Mouse (Mus musculus) cerebellum, adult 2 months (tissue): ENCODE results near the gene Trim14. TPM values are rescaled to one million over a fixed set of nuclear protein-coding genes. Genes with fewer than 3 reads are reported as not detected.

Experiments
- DNase-seq, 2 experiments: peaks; one replicate each; pipeline ENCODE4 v3.0.0; 2021
- H3K27ac ChIP-seq: fragments of 200-500 bp; 2 replicates; pipeline ENCODE4 v1.5.1; 2012; ENCODE audit warnings: low read length, control low read depth, inconsistent platforms; ENCODE audit not compliant: insufficient read depth
- H3K27me3 ChIP-seq: fragments of 200-500 bp; 2 replicates; pipeline ENCODE4 v1.6.1; 2012; ENCODE audit warnings: inconsistent platforms, mild to moderate bottlenecking, low read length, moderate library complexity; ENCODE audit not compliant: control insufficient read depth, insufficient read depth
- H3K4me1 ChIP-seq: fragments of 200-500 bp; 2 replicates; pipeline ENCODE4 v1.6.1; 2011; ENCODE audit warnings: low read length; ENCODE audit not compliant: control insufficient read depth, insufficient read depth
- H3K4me3 ChIP-seq: fragments of 200-500 bp; replicated peaks from 2 replicates; pipeline ENCODE3; 2011; ENCODE audit warnings: mild to moderate bottlenecking, low read depth, low read length, control low read depth; ENCODE audit not compliant: insufficient read depth
- CTCF ChIP-seq: fragments of 200-500 bp; IDR thresholded peaks from 2 replicates; pipeline ENCODE4 v1.5.1; 2011; ENCODE audit warnings: low read depth, mild to moderate bottlenecking, control low read depth, low read length, moderate library complexity, borderline replicate concordance; ENCODE audit not compliant: insufficient read depth
- POLR2A ChIP-seq: fragments of 200-500 bp; IDR thresholded peaks from 2 replicates; pipeline ENCODE4 v1.6.1; 2011; ENCODE audit warnings: low read length, control low read depth, borderline replicate concordance; ENCODE audit not compliant: insufficient read depth
- WGBS: fragments of 180-500 bp; shearing (Covaris S2); methylation state at CpG from one replicate; pipeline ENCODE4 v1.1.7; 2018; 5-methylcytosine and 5-hydroxymethylcytosine counted together
- polyA plus RNA-seq: library from polyadenylated mRNA; depleted of rRNA; stranded (reverse); fragments of >200 nt; gene quantifications from 2 replicates; pipeline ENCODE4 v1.2.3, GENCODE M21; 2012; rRNA removed

Trim14 gene
- polyA plus RNA-seq, 1 experiment: 0.69 TPM

DNA sequence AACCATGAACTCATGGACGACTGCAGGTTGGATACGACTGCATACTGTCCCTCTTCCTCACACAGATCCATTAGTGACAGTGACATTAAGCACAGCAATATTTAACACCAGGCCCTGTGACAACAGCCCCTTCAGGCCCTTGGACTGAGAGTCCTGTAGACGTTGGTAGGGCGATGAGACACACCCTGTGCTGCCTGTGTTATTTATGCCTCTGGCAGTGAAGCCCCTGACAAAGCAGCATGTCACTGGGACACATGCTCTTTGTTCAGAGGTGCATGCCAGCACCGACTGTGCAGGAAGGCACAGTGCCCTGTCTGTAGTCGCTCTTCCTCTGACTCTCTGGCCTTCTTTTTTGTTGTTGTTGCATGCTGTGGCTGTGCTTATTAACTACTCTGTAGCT is 87.1 kb downstream of the Trim14 start:
- Histone ChIP-seq H3K4me1 (peaks cover 28% of the 10 kb centered on the region), H3K4me3 (no peak overlapping the region), H3K27ac (peak overlapping the region; percentile 47), H3K27me3 (no peaks in the 10 kb centered on the region)
- 7% methylated on average over 6 of the region's 6 CpGs for WGBS
- no peak for TF ChIP-seq CTCF
- TF ChIP-seq POLR2A: no peak
- peak; percentile 73 to 83 for DNase-seq

DNA sequence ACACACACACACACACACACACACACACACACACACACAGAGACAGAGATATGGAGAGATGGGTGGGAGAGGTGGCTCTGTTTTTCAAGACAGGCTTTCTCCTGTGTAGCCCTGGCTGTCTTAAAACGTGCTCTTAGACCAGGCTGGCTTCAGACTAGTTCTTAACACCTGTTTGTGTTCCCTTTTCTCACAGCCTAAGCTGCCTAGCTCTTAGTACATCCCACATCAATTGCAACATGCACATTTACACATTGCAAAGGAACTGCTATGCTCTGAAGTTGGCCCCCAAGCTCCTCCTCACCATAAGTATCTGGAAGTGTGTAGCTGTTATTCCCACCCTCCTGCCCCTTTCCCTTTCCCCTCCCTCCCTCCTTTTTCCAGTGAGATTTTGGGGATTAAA is 88.5 kb downstream of the Trim14 start:
- H3K27me3 ChIP-seq: no peaks in the 10 kb centered on the region
- WGBS: 65% methylated on average over 1 of the region's 1 CpGs
- DNase-seq: no peak
- no peak overlapping the region for H3K27ac ChIP-seq
- no peak overlapping the region for H3K4me3 ChIP-seq
- no peak for TF ChIP-seq POLR2A
- no peak for TF ChIP-seq CTCF
- H3K4me1 ChIP-seq: peaks cover 28% of the 10 kb centered on the region

DNA sequence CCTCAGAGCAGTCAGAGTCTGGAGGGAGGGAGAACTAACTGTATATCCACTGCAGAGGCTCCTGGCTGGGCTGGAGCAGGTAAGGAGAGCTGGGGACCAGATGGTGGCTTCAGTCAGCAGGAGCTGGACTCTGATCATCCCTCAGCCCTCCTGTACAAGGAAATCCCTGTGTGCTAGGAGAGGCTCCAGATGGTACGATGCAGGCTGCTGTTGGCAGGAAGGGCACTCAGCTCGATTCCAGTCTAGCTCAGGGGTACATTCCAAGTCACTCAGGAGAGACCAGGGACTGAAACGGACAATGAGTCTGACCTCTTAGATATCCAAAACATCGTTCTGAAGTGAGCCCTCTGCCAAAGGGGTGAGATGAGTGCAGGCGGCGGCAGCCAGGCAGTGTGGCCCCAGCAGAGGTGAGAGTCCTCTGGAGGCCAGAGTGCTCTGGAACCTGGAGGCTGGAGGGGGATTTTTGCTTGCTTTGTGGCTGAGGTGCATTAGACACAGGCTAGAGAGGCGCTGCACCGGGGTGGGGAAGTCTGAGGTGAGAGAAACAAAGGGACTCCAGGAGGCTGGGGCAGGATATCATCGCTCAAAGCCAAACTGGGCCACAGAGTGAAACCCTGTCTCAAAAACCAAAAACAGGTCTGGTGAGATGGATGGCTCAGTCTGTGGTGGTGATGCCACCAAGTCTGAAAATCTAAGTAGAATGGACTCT is 90.5 kb downstream of the Trim14 start:
- Histone ChIP-seq H3K4me3 (peak overlapping the region; percentile 1), H3K27ac (peak overlapping the region; percentile 94), H3K4me1 (peaks cover 28% of the 10 kb centered on the region), H3K27me3 (no peaks in the 10 kb centered on the region)
- WGBS: 11% methylated on average over 9 of the region's 9 CpGs
- peak; percentile 80 to 89 for DNase-seq
- TF ChIP-seq CTCF (no peak), POLR2A (no peak; the same call in 1 of the 2 replicates)

Other genes starting within 250 kb of the Trim14 start
- not detected in 2 replicates for gene Foxe1, start 192.5 kb downstream of the Trim14 start, polyA plus RNA-seq
- gene Trmo, start 146.7 kb downstream of the Trim14 start, polyA plus RNA-seq: 7.7 and 8.1 TPM in 2 replicates
- 0.14 and 0.16 TPM in 2 replicates for gene Hemgn, start 122.6 kb downstream of the Trim14 start, polyA plus RNA-seq
- 44.9 and 51.8 TPM in 2 replicates for gene Anp32b, start 85.2 kb downstream of the Trim14 start, polyA plus RNA-seq
- gene Nans, start 46.9 kb downstream of the Trim14 start, polyA plus RNA-seq: 29.0 and 30.3 TPM in 2 replicates
- 26.6 and 28.8 TPM in 2 replicates for gene Coro2a, start 66.1 kb upstream of the Trim14 start, polyA plus RNA-seq
- 3.0 and 3.2 TPM in 2 replicates for gene Tbc1d2, start 114.1 kb upstream of the Trim14 start, polyA plus RNA-seq